Comparison of ENCODE assay signal across 9 mouse cellular contexts in the genomic region with DNA sequence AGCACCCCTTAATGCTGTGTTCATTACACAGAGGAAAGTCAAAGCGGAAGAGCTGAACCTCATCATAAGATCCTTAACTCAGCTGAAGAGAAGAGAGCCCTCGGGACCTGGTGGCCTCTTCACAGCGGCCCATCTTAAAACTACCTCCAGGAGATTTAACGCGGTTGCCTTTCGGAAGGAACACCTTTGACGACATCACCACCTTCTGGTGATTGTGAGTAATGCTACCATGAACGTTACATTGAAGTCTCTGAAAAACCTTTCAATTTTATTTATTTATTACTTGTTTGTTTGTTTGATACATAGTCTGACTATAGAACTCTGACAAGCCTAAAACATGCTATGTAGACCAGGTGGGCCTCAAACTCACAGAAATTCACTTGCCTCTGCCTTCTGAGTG. TPM values are rescaled to one million over a fixed set of nuclear protein-coding genes. Genes with fewer than 3 reads are reported as not detected.
DNase-seq lines count a peak whose midpoint lies in the region; ATAC-seq lines count a peak whose summit lies in the region.
"Had no signal": no experiment of that assay in that cellular context is flagged by ENCODE, and none has a peak within 500 bp of the region (broad histone marks: within the 10 kb centered on the region; RNA-seq: fewer than 3 reads in every experiment).

No protein-coding gene starts in this region.

- peak; percentile 43 for DNase-seq in cerebellum, adult 11 months
- no peak for DNase-seq in cerebellum, adult 9-11 months
- DNase-seq in left cerebral cortex, postnatal 25 days (ENCODE audit: low spot score in 2 of 2) = peak; percentile 46 to 60
- no peak for DNase-seq in left cerebral cortex, adult 8-10 months (ENCODE audit: low spot score in 2 of 2)
- DNase-seq in adrenal gland, adult 2 months = peak; percentile 39
- peak; percentile 82 for DNase-seq in embryonic facial prominence, embryonic 11.5 days (ENCODE audit: low spot score)
- DNase-seq in lung, postnatal 36 days = peak; percentile 80
- DNase-seq in thymus, postnatal 14 days = peak; percentile 74

- no peaks in the 10 kb centered on the region for H3K27me3 ChIP-seq in embryonic facial prominence, embryonic 11.5 days (ENCODE audit: control insufficient read depth, insufficient read depth, low read length)
- H3K27me3 ChIP-seq: neural tube, embryonic 13.5 days had no signal

- WGBS in embryonic facial prominence, embryonic 11.5 days = 8% methylated on average over 8 of the region's 8 CpGs

- no peaks in the 10 kb centered on the region for H3K36me3 ChIP-seq in embryonic facial prominence, embryonic 11.5 days (replicated peaks; ENCODE audit: control insufficient read depth, insufficient read depth, low read depth, low read length)
- H3K36me3 ChIP-seq: neural tube, embryonic 13.5 days had no signal

- H3K4me1 ChIP-seq in embryonic facial prominence, embryonic 11.5 days (ENCODE audit: control insufficient read depth, insufficient read depth, low read length) = no peaks in the 10 kb centered on the region; the same call in 1 of the 2 replicates

- H3K27ac ChIP-seq in embryonic facial prominence, embryonic 11.5 days (replicated peaks; ENCODE audit: low read depth, low read length) = no peak overlapping the region
- H3K27ac ChIP-seq: neural tube, embryonic 13.5 days had no signal

- intact Hi-C loops in left cerebral cortex, postnatal 25 days (cut with DNase I) = no loop called here

- no peak for ATAC-seq in embryonic facial prominence, embryonic 11.5 days (replicated peaks; ENCODE audit: insufficient number of reproducible peaks, low FRiP score, low TSS enrichment, low read depth)

- no peak overlapping the region for H3K9ac ChIP-seq in embryonic facial prominence, embryonic 11.5 days (replicated peaks; ENCODE audit: low read length)
- H3K9ac ChIP-seq: neural tube, embryonic 13.5 days had no signal

- H3K9me3 ChIP-seq in embryonic facial prominence, embryonic 11.5 days (replicated peaks; ENCODE audit: control insufficient read depth, low read length) = no peaks in the 10 kb centered on the region
- H3K9me3 ChIP-seq: neural tube, embryonic 13.5 days had no signal

- H3K4me3 ChIP-seq in embryonic facial prominence, embryonic 11.5 days (ENCODE audit: low read depth, low read length) = no peak overlapping the region
- H3K4me3 ChIP-seq: neural tube, embryonic 13.5 days had no signal

- no peak overlapping the region for H3K4me2 ChIP-seq in embryonic facial prominence, embryonic 11.5 days (ENCODE audit: low read depth, low read length)
- H3K4me2 ChIP-seq: neural tube, embryonic 13.5 days had no signal

RNA-seq across cellular contexts. Expression of gene Fam76a, which starts 8.4 kb away (rescaled TPM):
- 10 to 100 TPM; 45.8 to 55.0 TPM for total RNA-seq in left cerebral cortex, postnatal 25 days (2021)
- 10 to 100 TPM; 46.4 to 64.0 (median 61.0) TPM for total RNA-seq in left cerebral cortex, adult 8-10 months (2022)
- total RNA-seq in adrenal gland, adult 2 months (2021) = 10 to 100 TPM; 27.7 to 35.4 TPM
- polyA plus RNA-seq in adrenal gland, adult 2 months (2012; rRNA removed) = 10.9 and 13.2 TPM in 2 replicates
- 26.3 and 36.6 TPM in 2 replicates for polyA plus RNA-seq in embryonic facial prominence, embryonic 11.5 days (2014; fragmentation: Nextera tagmentation; extraction: Ambion mirVana)

RNA-seq across cellular contexts. Expression of gene Fgr, which starts 43.1 kb away (rescaled TPM):
- under 1 TPM; 0.18 to 0.25 TPM for total RNA-seq in left cerebral cortex, postnatal 25 days (2021)
- total RNA-seq in left cerebral cortex, adult 8-10 months (2022) = 1 to 10 TPM in 2 of 4 experiments, under 1 TPM in 2; 0.17 to 1.1 (median 0.82) TPM
- total RNA-seq in adrenal gland, adult 2 months (2021) = under 1 TPM; 0.29 to 0.93 TPM
- 0.29 and 0.56 TPM in 2 replicates for polyA plus RNA-seq in adrenal gland, adult 2 months (2012; rRNA removed)
- 0.08 and 0.20 TPM in 2 replicates for polyA plus RNA-seq in embryonic facial prominence, embryonic 11.5 days (2014; fragmentation: Nextera tagmentation; extraction: Ambion mirVana)
- polyA plus RNA-seq: neural tube, embryonic 13.5 days had no signal

RNA-seq across cellular contexts. Expression of gene Stx12, which starts 46.5 kb away (rescaled TPM):
- total RNA-seq in left cerebral cortex, postnatal 25 days (2021) = 10 to 100 TPM; 98.7 to 100.0 TPM
- 100 to 1,000 TPM in 1 of 4 experiments, 10 to 100 TPM in 3; 97.6 to 103 (median 98.8) TPM for total RNA-seq in left cerebral cortex, adult 8-10 months (2022)
- 10 to 100 TPM; 52.7 to 58.0 TPM for total RNA-seq in adrenal gland, adult 2 months (2021)
- 14.6 and 15.6 TPM in 2 replicates for polyA plus RNA-seq in adrenal gland, adult 2 months (2012; rRNA removed)
- polyA plus RNA-seq in embryonic facial prominence, embryonic 11.5 days (2014; fragmentation: Nextera tagmentation; extraction: Ambion mirVana) = 82.1 and 84.8 TPM in 2 replicates

Comparison
In these comparisons a context has a peak if more than half of its experiments do, and no peak if none do; other contexts are left out.
1. DNase-seq: peak in cerebellum, adult 11 months (single experiment), left cerebral cortex, postnatal 25 days (2 of 2), adrenal gland, adult 2 months (single experiment), embryonic facial prominence, embryonic 11.5 days (single experiment), lung, postnatal 36 days (single experiment) and thymus, postnatal 14 days (single experiment); none in cerebellum, adult 9-11 months (single experiment) and left cerebral cortex, adult 8-10 months (0 of 2).